Mouse (Mus musculus) 3T3-L1 (cell line): ENCODE measurements around the gene Entpd2.

Experiments
- DNase-seq: peaks from one replicate; pipeline ENCODE4 v3.0.0-alpha.2; 2015; ENCODE audit warnings: low read depth, low spot score

Entpd2 gene

GRCm38 (mm10) chr2:25395721-25396596 is at the start of gene Entpd2:
TSS of gene Entpd2 (plus strand) at chr2:25395874.
- DNase-seq = no peak

GRCm38 (mm10) chr2:25348162-25348561 is 47.5 kb upstream of the Entpd2 start:
- no peak for DNase-seq

GRCm38 (mm10) chr2:25349499-25349898 is 46.2 kb upstream of the Entpd2 start:
- DNase-seq = no peak

DNA sequence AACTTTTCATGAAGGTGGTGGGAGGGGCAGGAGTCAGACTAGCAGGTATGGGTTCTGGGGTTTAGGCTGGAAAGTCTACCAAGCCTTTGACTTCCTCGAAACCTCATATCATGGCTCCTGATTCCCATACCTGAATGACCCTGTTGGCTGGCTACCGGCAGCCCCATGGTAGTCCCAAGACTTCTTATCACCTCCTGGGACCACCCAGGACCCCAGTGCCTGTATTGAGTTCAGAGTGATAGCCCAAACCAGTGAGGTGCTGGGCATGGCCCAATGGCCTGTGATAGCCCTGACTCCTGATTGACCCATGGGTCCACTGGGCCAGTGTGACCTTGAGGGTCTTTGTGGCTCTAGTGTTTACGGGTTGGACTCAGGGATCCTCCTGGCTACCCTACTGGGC is 45.0 kb upstream of the Entpd2 start:
- no peak for DNase-seq

- no peak for DNase-seq
These were observed 41.5 kb upstream of the Entpd2 start for GRCm38 (mm10) chr2:25354211-25354610.

GRCm38 (mm10) chr2:25355419-25356066 is 40.1 kb upstream of the Entpd2 start:
- no peak for DNase-seq

DNA sequence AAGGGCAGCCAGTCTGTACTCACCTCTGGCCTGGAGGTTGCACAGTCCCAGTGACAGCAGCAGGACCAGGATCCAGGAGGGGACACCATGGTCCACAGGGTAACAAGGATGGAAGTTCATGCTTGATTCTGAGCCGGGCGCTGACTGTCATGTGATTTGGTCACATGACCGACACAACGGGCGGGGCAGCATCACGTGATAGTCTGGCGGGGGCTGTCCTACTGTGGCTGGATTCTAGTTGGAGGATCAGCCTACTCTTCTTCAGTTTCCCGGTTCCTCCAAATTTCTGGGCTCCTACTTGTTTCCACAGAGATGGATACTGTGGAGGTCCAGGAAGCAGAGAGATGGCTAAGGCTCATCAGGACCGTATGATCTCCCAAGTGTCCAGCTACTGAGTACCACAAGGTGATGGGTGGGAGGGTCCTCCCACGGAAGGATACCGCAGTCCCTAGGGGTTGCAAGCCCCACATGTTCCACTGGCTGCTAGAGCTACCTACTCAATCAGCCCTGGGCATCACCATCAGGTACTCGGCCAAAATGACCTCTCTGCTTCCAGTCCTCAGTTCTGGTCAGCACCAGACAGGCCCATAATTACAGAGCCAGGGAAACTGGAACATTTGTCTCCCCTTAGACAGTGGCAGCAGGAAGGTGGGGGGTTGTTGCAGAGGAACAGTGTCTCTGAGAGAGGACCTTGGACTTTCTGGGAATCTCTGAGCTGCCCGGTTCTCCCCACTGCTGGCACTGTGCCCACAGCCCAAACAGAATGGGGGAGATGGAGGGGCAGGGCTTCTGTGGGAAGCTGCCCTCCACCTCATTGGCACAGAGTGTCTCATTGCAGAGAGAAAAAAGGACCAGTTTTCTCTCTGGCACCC is 39.2 kb upstream of the Entpd2 start, which contains the start of gene Dpp7:
Gene Dpp7, minus strand, starts transcription at position 152 of the 872 bp plus-strand sequence.
- DNase-seq = peak; percentile 93

- no peak for DNase-seq
These were observed 35.8 kb upstream of the Entpd2 start for GRCm38 (mm10) chr2:25359848-25360247.

DNA sequence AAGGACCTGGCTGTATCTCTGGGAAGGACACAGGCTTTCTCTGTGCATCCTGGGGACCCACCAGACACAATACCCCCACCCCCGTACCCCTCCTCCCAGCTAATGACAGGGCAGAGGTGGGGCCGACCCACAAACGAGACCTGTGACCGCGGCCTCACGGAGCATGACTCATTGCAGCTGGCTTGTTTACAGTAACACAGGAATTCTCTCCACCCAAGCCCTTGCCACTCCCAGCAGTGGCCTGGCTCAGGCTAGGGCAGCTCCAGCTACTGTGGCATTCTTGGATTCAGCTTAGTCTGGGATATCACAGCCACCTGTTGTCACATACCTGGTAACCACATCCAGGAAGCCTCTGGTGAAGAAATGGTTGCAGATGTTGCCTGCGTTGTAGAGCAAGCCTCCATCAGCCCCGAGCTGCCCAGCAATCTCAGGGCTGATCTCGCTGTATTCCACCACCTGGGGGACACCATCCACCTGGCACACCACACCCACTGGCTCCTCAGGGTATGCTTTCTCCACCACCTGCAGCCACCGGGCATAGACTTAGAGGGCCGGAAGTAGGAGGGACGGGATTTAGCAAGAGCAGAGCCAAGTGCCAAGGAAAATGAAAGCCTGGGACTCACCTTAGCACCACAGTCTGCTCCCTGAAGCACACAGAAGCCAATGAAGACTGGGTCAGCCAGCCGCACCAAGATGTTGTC is 32.0 kb upstream of the Entpd2 start:
- DNase-seq = peak; percentile 78

DNA sequence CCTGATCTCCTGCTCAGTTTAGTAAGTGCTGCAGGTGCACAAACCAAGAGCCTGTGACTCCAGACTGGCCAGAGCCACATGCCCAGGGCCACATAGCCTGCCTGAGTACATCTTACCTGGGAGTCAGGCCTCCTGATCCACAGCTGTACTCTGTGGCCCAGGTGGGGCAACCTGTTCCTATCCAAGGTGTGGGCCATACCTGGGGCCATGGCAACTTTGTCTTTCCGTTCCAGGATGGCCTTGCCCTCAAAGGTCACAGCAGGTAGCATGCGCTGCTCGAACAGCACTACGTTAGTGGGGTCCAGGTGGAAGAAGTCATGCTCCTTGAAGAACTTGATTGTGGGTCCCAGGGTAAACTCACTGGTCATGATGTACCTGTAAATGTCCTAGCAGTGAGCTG is 31.4 kb upstream of the Entpd2 start:
- no peak for DNase-seq

- no peak for DNase-seq
These were observed 30.9 kb upstream of the Entpd2 start for GRCm38 (mm10) chr2:25364761-25365090.

- DNase-seq = peak; percentile 92
These were observed 30.4 kb upstream of the Entpd2 start, which contains the start of gene Uap1l1 for GRCm38 (mm10) chr2:25365091-25365761. TSS of gene Uap1l1 (minus strand) at chr2:25365682.

- DNase-seq = no peak
These were observed 25.7 kb upstream of the Entpd2 start for GRCm38 (mm10) chr2:25369996-25370395.

DNA sequence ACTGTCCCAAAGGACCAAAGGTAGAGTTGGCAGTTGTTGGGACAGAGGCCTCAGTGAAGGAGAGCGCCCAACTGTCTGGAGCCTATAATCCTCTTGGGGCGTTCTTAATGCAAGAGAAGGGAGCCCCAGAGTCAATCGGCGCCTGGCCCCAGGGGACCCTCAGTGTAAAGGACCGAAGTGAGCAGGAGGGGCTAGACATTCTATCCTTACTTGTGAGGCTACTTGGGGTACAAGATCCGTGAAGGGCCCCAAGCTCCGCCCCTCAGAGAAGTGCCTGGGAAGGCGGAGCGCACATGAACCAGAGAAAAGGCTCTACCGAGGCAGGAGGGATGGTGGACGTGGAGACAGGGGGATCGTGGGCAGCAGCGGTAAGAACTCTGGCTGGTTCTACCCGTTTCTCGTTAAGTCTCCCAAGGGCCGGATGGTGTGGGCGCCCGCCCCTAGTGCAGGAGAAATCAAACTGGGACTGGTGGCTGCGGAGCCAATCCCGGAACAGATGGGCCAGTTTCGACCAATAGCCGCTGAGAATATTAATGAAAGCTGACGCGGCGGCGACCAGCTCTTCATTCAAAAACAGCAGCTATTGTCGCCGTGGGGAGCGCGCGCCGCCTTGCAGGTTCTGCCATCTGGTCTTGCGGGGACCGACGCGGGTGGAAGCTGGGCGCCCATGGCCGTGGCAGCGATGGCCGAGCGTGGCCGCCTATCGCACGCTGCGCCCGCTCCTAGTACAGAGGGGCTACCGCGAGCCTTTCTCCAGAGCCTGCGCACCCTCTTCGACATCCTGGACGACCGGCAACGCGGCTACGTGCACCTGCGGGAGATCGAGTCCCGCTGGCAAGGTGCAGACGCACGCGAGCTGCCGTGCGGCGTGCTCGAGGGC is 23.7 kb upstream of the Entpd2 start, which contains the start of gene Sapcd2:
Gene Sapcd2, plus strand, starts transcription at position 558 of the 880 bp plus-strand sequence.
- DNase-seq = peak; percentile 90

GRCm38 (mm10) chr2:25372644-25373391 is 22.9 kb upstream of the Entpd2 start:
- DNase-seq = no peak

DNA sequence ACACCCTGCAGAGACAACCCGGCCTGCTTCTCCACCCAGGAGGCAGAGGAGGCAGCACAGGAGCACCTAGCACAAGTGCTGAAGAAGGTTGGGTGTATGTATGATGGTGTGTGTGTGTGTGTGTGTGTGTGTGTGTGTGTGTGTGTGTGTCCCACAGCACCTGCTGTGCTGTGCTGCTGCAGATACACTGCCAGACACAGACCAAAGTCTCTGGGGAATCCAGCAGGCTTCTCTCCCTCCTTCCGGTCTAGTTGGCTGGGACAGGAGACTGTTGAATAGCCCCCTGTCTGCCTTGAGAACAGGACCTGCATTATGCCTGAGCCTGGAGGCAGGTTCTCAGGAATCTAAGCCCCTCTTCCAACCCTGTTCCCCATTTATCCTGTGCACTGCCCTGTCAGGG is 22.2 kb upstream of the Entpd2 start:
- no peak for DNase-seq

DNA sequence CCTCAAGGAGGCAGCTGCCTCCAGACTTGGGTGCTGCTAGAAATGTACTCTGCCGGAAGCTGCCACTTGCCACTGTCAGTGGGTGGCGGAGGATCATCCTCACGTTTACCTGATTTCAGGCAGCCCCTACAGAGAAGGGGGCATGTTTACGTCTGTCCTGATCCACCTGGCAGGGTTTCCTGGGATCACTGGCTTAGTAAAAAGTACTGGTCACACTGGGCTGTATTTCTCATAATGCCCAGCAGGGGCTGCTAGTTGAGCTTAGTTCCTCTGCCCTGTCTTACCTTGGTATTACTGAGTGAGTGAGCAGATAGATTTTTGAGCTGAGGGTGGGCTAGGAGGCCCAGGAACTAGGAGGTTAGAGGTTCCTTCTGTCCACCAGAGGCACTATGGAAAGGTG is 19.1 kb upstream of the Entpd2 start:
- peak; percentile 82 for DNase-seq

- no peak for DNase-seq
These were observed 11.2 kb upstream of the Entpd2 start for GRCm38 (mm10) chr2:25384492-25384891.

DNA sequence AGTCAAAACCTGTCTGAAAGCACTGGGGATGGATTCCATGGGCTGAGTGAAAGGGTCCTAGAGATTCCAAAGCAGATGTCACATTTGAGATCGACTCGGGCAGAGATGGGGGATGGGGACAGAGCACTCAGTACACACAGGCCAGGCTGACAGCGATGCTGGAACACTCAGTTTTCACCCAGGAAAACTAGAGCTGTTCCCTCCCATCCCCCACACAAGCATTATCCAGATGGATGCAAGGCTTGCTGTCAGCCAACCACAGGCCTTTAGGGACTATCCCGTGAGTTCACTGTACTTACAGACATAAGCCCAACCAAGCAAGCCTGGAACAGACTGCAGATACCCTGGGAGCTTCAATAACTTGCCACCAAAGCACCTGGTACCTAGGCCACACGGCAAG is 4.4 kb upstream of the Entpd2 start:
- no peak for DNase-seq
